Mouse (Mus musculus) testis, adult 2 months (tissue): Measurements from ENCODE around the gene Cpt2. TPM values are rescaled to one million over a fixed set of nuclear protein-coding genes. Genes with fewer than 3 reads are reported as not detected.

Source experiments
- H3K27ac ChIP-seq: fragments of 200-500 bp; 2 replicates; pipeline ENCODE4 v1.5.1; 2012; ENCODE audit warnings: low read depth, low read length; ENCODE audit not compliant: control insufficient read depth, insufficient read depth
- H3K27me3 ChIP-seq: fragments of 200-500 bp; 2 replicates; pipeline ENCODE4 v1.6.1; 2012; ENCODE audit warnings: mild to moderate bottlenecking, low read length, moderate library complexity; ENCODE audit not compliant: control insufficient read depth, insufficient read depth
- H3K36me3 ChIP-seq: fragments of 200-500 bp; 2 replicates; pipeline ENCODE4 v1.6.1; 2012; ENCODE audit warnings: mild to moderate bottlenecking, low read length; ENCODE audit not compliant: control insufficient read depth, insufficient read depth
- H3K4me1 ChIP-seq: fragments of 200-500 bp; 2 replicates; pipeline ENCODE4 v1.6.1; 2012; ENCODE audit warnings: low read length; ENCODE audit not compliant: control insufficient read depth, insufficient read depth
- H3K4me3 ChIP-seq: fragments of 200-500 bp; 2 replicates; pipeline ENCODE4 v1.5.1; 2012; ENCODE audit warnings: low read depth, mild to moderate bottlenecking, low read length, moderate library complexity, mixed read lengths; ENCODE audit not compliant: control insufficient read depth
- CTCF ChIP-seq: fragments of 200-500 bp; IDR thresholded peaks from 2 replicates; pipeline ENCODE4 v1.5.1; 2012; ENCODE audit warnings: low read depth, mild to moderate bottlenecking, inconsistent platforms, low read length, moderate library complexity; ENCODE audit not compliant: control insufficient read depth, insufficient read depth, insufficient replicate concordance
- POLR2A ChIP-seq: fragments of 200-500 bp; IDR thresholded peaks from 2 replicates; pipeline ENCODE4 v1.6.1; 2012; ENCODE audit warnings: low read depth, mild to moderate bottlenecking, inconsistent platforms, low read length, moderate library complexity; ENCODE audit not compliant: control insufficient read depth
- polyA plus RNA-seq: library from polyadenylated mRNA; depleted of rRNA; stranded (reverse); fragments of >200 nt; gene quantifications from 2 replicates; pipeline ENCODE4 v1.2.3, GENCODE M21; 2012

Gene Cpt2
- polyA plus RNA-seq, 1 experiment = 44.1 TPM

DNA sequence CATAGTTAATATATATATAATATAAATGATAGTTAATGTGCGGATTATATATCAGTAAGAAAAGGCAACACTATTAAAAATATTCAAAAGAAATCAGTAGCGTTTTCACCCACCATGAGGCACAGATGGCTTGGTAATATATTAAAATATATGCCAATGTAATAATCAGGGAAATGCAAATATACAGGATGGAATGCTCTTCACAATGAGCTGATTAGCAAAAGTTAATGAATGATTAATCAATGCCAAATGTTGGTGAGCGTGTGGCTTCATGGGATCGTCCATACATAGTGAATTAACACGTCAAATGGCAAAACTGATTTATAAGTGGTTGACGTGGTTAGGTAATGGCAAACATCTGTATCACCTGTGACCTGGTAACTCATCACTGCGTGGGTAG lies 35.1 kb upstream of the Cpt2 start:
- no peak overlapping the region for H3K4me3 ChIP-seq
- TF ChIP-seq POLR2A (no peak), CTCF (no peak)
- H3K27ac ChIP-seq = no peak overlapping the region
- H3K4me1 ChIP-seq = no peaks in the 10 kb centered on the region; the same call in 1 of the 2 replicates
- H3K27me3 ChIP-seq = no peaks in the 10 kb centered on the region
- H3K36me3 ChIP-seq = no peaks in the 10 kb centered on the region

DNA sequence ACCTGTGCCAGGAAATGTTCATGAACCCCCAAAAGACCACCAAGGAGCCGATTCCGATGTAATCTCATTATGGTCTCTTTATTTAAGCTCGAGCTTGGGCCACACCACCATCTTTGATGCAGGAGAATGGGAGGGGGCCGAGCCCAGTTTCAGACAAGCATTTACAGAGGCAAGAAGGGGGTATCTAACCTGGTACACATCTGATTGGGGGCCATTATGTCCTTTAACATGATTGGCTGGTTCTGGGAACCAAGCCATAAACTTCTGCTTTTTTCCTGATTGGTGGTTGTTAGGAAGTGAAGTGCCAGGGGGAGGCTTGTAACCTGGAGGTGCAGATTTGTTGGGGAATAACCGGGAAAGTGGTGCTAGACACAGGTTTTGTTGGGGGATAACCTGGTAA lies 32.3 kb upstream of the Cpt2 start:
- Histone ChIP-seq H3K36me3 (no peaks in the 10 kb centered on the region), H3K27ac (no peak overlapping the region), H3K4me1 (no peaks in the 10 kb centered on the region; the same call in 1 of the 2 replicates), H3K27me3 (no peaks in the 10 kb centered on the region), H3K4me3 (no peak overlapping the region; the same call in 1 of the 2 replicates)
- TF ChIP-seq CTCF (no peak), POLR2A (no peak)

DNA sequence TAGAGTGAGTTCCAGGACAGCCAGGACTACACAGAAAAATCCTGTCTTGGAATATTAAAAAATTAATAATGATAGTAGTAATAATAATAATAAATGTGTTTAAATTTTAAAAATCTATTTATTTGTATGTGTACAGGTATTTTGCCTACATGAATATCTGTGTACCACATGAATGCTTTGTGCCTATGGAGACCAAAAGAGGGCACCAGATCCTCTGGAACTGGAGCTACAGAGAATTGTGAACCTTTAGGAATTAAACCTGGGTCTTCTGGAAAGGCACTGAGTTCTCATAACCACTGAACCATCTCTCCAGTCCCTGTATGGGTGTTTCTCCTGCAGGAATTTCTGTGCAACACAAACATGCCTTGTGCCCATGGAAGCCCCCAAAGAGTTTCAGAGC lies 29.4 kb upstream of the Cpt2 start:
- Histone ChIP-seq H3K4me1 (no peaks in the 10 kb centered on the region; the same call in 1 of the 2 replicates), H3K27me3 (no peaks in the 10 kb centered on the region), H3K36me3 (no peaks in the 10 kb centered on the region), H3K27ac (no peak overlapping the region), H3K4me3 (peak overlapping the region; percentile 28; the same call in 1 of the 2 replicates)
- TF ChIP-seq CTCF (no peak), POLR2A (no peak)

GRCm38 (mm10) chr4:107949918-107950317 lies 26.5 kb upstream of the Cpt2 start:
- Histone ChIP-seq H3K4me3 (no peak overlapping the region), H3K4me1 (no peaks in the 10 kb centered on the region; the same call in 1 of the 2 replicates), H3K27me3 (no peaks in the 10 kb centered on the region), H3K27ac (no peak overlapping the region), H3K36me3 (no peaks in the 10 kb centered on the region)
- TF ChIP-seq CTCF (no peak), POLR2A (no peak)

GRCm38 (mm10) chr4:107944141-107944540 lies 20.7 kb upstream of the Cpt2 start:
- TF ChIP-seq POLR2A (no peak), CTCF (no peak)
- H3K27me3 ChIP-seq = no peaks in the 10 kb centered on the region
- H3K27ac ChIP-seq = no peak overlapping the region
- H3K4me1 ChIP-seq = no peaks in the 10 kb centered on the region
- no peak overlapping the region for H3K4me3 ChIP-seq
- no peaks in the 10 kb centered on the region for H3K36me3 ChIP-seq

GRCm38 (mm10) chr4:107942741-107943140 lies 19.3 kb upstream of the Cpt2 start:
- Histone ChIP-seq H3K27ac (peak overlapping the region; percentile 43; the same call in 1 of the 2 replicates), H3K36me3 (no peaks in the 10 kb centered on the region), H3K27me3 (no peaks in the 10 kb centered on the region), H3K4me3 (no peak overlapping the region), H3K4me1 (no peaks in the 10 kb centered on the region)
- no peak for TF ChIP-seq POLR2A
- TF ChIP-seq CTCF = no peak

DNA sequence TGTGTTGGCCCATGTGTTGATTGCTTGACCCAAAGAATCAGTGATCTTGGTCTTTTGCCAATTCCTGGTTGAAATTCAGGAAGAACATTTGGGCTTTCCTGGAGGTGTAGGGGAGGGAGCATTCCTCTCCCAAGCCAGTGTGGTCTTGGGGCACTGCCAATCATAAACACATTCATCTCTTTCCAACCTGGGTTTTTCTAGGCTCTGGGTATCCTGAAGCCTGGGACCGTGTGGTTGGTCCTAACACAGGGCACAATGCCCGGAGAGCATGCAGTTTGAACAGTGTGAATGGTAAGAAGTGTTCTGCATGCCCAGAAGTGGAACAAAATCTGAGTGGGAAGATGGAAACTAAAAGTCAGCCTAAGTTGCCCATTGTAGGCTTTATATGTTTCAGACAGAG lies 14.7 kb upstream of the Cpt2 start:
- no peak for TF ChIP-seq POLR2A
- TF ChIP-seq CTCF = no peak
- H3K36me3 ChIP-seq = no peaks in the 10 kb centered on the region
- H3K4me3 ChIP-seq = no peak overlapping the region
- H3K27ac ChIP-seq = no peak overlapping the region
- H3K4me1 ChIP-seq = peaks cover 2% of the 10 kb centered on the region; the same call in 1 of the 2 replicates
- no peaks in the 10 kb centered on the region for H3K27me3 ChIP-seq

- H3K27ac ChIP-seq = no peak overlapping the region
- H3K4me3 ChIP-seq = no peak overlapping the region
- no peaks in the 10 kb centered on the region for H3K36me3 ChIP-seq
- TF ChIP-seq POLR2A (no peak), CTCF (no peak)
- peaks cover 2% of the 10 kb centered on the region; the same call in 1 of the 2 replicates for H3K4me1 ChIP-seq
- H3K27me3 ChIP-seq = no peaks in the 10 kb centered on the region
Observed at GRCm38 (mm10) chr4:107937338-107937737, 13.9 kb upstream of the Cpt2 start.
